Comparison of ENCODE assay signal across 7 mouse cellular contexts in genomic region chr19:22940487-22940886, GRCm38 (mm10).
DNase-seq lines count a peak whose midpoint lies in the region; ATAC-seq and TF ChIP-seq lines count a peak whose summit lies in the region.

No protein-coding gene starts in this region.

- ATAC-seq in Patski: peak; percentile 98
- ATAC-seq in forebrain, postnatal 0 days: peak; percentile 95
- no peak for ATAC-seq in hindbrain, embryonic 11.5 days (ENCODE audit: low FRiP score)
- ATAC-seq in midbrain, embryonic 13.5 days: peak; percentile 89

- TF ChIP-seq CTCF in Patski (IDR thresholded peaks at IDR 0.05): peak; percentile 82
- TF ChIP-seq CTCF in forebrain, postnatal 0 days (IDR thresholded peaks at IDR 0.05; ENCODE audit: low read depth): peak; percentile 79
- peak; percentile 50; the same call in 1 of the 2 replicates for TF ChIP-seq CTCF in testis, adult 2 months (IDR thresholded peaks at IDR 0.05; ENCODE audit: control insufficient read depth, insufficient read depth, insufficient replicate concordance, low read depth, low read length)

- no peak overlapping the region for H3K9ac ChIP-seq in forebrain, postnatal 0 days
- H3K9ac ChIP-seq in hindbrain, embryonic 11.5 days (ENCODE audit: low read depth, low read length): no peak overlapping the region
- no peak overlapping the region for H3K9ac ChIP-seq in midbrain, embryonic 13.5 days (replicated peaks)

- in situ Hi-C loops in Patski (cut with MboI; ENCODE audit: low pct_unique_long_range_greater_than_20kb): loop anchor here (10.0 kb wide), 2 partner anchors 204 to 284 kb away; partner anchors contain the start of gene Klf9

- CTCF ChIA-PET in Patski (lab: Charles Lee): interaction anchor here (1.2 to 3.2 kb wide), 9 partner anchors 10 to 291 kb away, joined by 3 to 12 read pairs (median 6); no protein-coding TSS in a partner anchor

- DNase-seq in Patski (ENCODE audit: low read depth, low spot score): no peak
- DNase-seq in cerebellum, adult 11 months: peak; percentile 96
- peak; percentile 84 for DNase-seq in forebrain, postnatal 0 days
- peak; percentile 25 for DNase-seq in hindbrain, embryonic 11.5 days (ENCODE audit: low spot score)
- peak; percentile 78 to 83 for DNase-seq in layer of hippocampus, postnatal 10 days (ENCODE audit: low spot score in 2 of 2)

- 42% methylated on average over 5 of the region's 5 CpGs for WGBS in forebrain, postnatal 0 days
- WGBS in hindbrain, embryonic 11.5 days: 57% methylated on average over 5 of the region's 5 CpGs
- 54% methylated on average over 5 of the region's 5 CpGs for WGBS in midbrain, embryonic 13.5 days

- POLR2A ChIA-PET in Patski (lab: Charles Lee): interaction anchor here (1.0 to 1.2 kb wide), 2 partner anchors 10 to 201 kb away, joined by 3 to 4 read pairs; no protein-coding TSS in a partner anchor

- no peak overlapping the region for H3K4me3 ChIP-seq in forebrain, postnatal 0 days (ENCODE audit: low read depth, low read length)
- H3K4me3 ChIP-seq in hindbrain, embryonic 11.5 days (ENCODE audit: low read depth, low read length): no peak overlapping the region
- H3K4me3 ChIP-seq in midbrain, embryonic 13.5 days (replicated peaks): no peak overlapping the region
- H3K4me3 ChIP-seq in testis, adult 2 months (ENCODE audit: control insufficient read depth, low read depth, low read length): no peak overlapping the region

- peaks cover 6% of the 10 kb centered on the region; the same call in 1 of the 2 replicates for H3K4me1 ChIP-seq in forebrain, postnatal 0 days (ENCODE audit: insufficient read depth)
- no peaks in the 10 kb centered on the region for H3K4me1 ChIP-seq in hindbrain, embryonic 11.5 days (replicated peaks; ENCODE audit: control insufficient read depth, insufficient read depth, low read length)
- peaks cover 13% of the 10 kb centered on the region for H3K4me1 ChIP-seq in midbrain, embryonic 13.5 days (replicated peaks)
- H3K4me1 ChIP-seq in testis, adult 2 months (ENCODE audit: control insufficient read depth, insufficient read depth, low read length): no peaks in the 10 kb centered on the region

- no peaks in the 10 kb centered on the region for H3K36me3 ChIP-seq in forebrain, postnatal 0 days (ENCODE audit: insufficient read depth)
- H3K36me3 ChIP-seq in hindbrain, embryonic 11.5 days (ENCODE audit: control insufficient read depth, insufficient read depth, low read length): no peaks in the 10 kb centered on the region
- H3K36me3 ChIP-seq in midbrain, embryonic 13.5 days: no peaks in the 10 kb centered on the region
- no peaks in the 10 kb centered on the region for H3K36me3 ChIP-seq in testis, adult 2 months (ENCODE audit: control insufficient read depth, insufficient read depth, low read length)

- H3K4me2 ChIP-seq in forebrain, postnatal 0 days (ENCODE audit: low read depth): no peak overlapping the region
- H3K4me2 ChIP-seq in hindbrain, embryonic 11.5 days (replicated peaks; ENCODE audit: low read depth, low read length): no peak overlapping the region
- H3K4me2 ChIP-seq in midbrain, embryonic 13.5 days (replicated peaks): no peak overlapping the region

- H3K27me3 ChIP-seq in Patski: no peaks in the 10 kb centered on the region
- H3K27me3 ChIP-seq in forebrain, postnatal 0 days (ENCODE audit: insufficient read depth, low read length): no peaks in the 10 kb centered on the region
- no peaks in the 10 kb centered on the region for H3K27me3 ChIP-seq in hindbrain, embryonic 11.5 days (ENCODE audit: control insufficient read depth, insufficient read depth, low read length)
- no peaks in the 10 kb centered on the region for H3K27me3 ChIP-seq in midbrain, embryonic 13.5 days
- no peaks in the 10 kb centered on the region for H3K27me3 ChIP-seq in testis, adult 2 months (ENCODE audit: control insufficient read depth, insufficient read depth, low read length)

- TF ChIP-seq POLR2A in testis, adult 2 months (IDR thresholded peaks at IDR 0.05; ENCODE audit: control insufficient read depth, low read depth, low read length): no peak

- peak overlapping the region; percentile 36; the same call in 1 of the 2 replicates for H3K27ac ChIP-seq in forebrain, postnatal 0 days (ENCODE audit: low read depth, low read length)
- H3K27ac ChIP-seq in hindbrain, embryonic 11.5 days (ENCODE audit: low read depth, low read length): no peak overlapping the region
- no peak overlapping the region for H3K27ac ChIP-seq in midbrain, embryonic 13.5 days
- H3K27ac ChIP-seq in testis, adult 2 months (ENCODE audit: control insufficient read depth, insufficient read depth, low read depth, low read length): no peak overlapping the region

- no peaks in the 10 kb centered on the region for H3K9me3 ChIP-seq in forebrain, postnatal 0 days (ENCODE audit: low read length)
- no peaks in the 10 kb centered on the region for H3K9me3 ChIP-seq in hindbrain, embryonic 11.5 days (ENCODE audit: control insufficient read depth, low read length)
- no peaks in the 10 kb centered on the region for H3K9me3 ChIP-seq in midbrain, embryonic 13.5 days
